Mouse (Mus musculus) heart, embryonic 12.5 days (tissue): ENCODE measurements around the gene Nap1l4. TPM values are rescaled to one million over a fixed set of nuclear protein-coding genes. Genes with fewer than 3 reads are reported as not detected.
A peak's percentile ranks its signal among the peaks of the same experiment; 100 is the strongest.

Experiments
- ATAC-seq: fragments of 200-750 bp; cut with Nextera tagmentation; 2 replicates; pipeline ENCODE4 v1.8.0; 2017; ENCODE audit warnings: moderate TSS enrichment, moderate library complexity; ENCODE audit not compliant: insufficient number of reproducible peaks, low FRiP score
- H3K27ac ChIP-seq: fragments of 300-500 bp; sonication (generic); 2 replicates; pipeline ENCODE4 v1.5.1; 2016; ENCODE audit warnings: mild to moderate bottlenecking, moderate library complexity; ENCODE audit not compliant: poor library complexity, severe bottlenecking
- H3K27me3 ChIP-seq: fragments of 300-500 bp; sonication (generic); replicated peaks from 2 replicates; pipeline ENCODE4 v1.6.1; 2016; ENCODE audit warnings: mild to moderate bottlenecking, moderate library complexity
- H3K36me3 ChIP-seq: fragments of 300-500 bp; sonication (generic); 2 replicates; pipeline ENCODE4 v1.6.1; 2016; ENCODE audit warnings: mild to moderate bottlenecking, moderate library complexity
- H3K4me1 ChIP-seq: fragments of 300-500 bp; sonication (generic); replicated peaks from 2 replicates; pipeline ENCODE4 v1.6.1; 2016; ENCODE audit warnings: mild to moderate bottlenecking
- H3K4me2 ChIP-seq: fragments of 300-500 bp; sonication (generic); 2 replicates; pipeline ENCODE4 v1.6.1; 2016; ENCODE audit warnings: mild to moderate bottlenecking, moderate library complexity
- H3K4me3 ChIP-seq: fragments of 300-500 bp; sonication (generic); 2 replicates; pipeline ENCODE4 v1.5.1; 2016; ENCODE audit warnings: mild to moderate bottlenecking
- H3K9ac ChIP-seq: fragments of 300-500 bp; sonication (generic); 2 replicates; pipeline ENCODE4 v1.6.1; 2016; ENCODE audit warnings: mild to moderate bottlenecking, moderate library complexity
- H3K9me3 ChIP-seq: fragments of 300-500 bp; sonication (generic); replicated peaks from 2 replicates; pipeline ENCODE4 v1.6.1; 2016; ENCODE audit warnings: mild to moderate bottlenecking, moderate library complexity
- WGBS: fragments of 180-500 bp; shearing (Covaris S2); methylation state at CpG from one replicate; pipeline ENCODE4 v1.1.7; 2016; 5-methylcytosine and 5-hydroxymethylcytosine counted together
- polyA plus RNA-seq: library from polyadenylated mRNA; unstranded; fragments of >200 nt; fragmentation: Nextera tagmentation; extraction: Ambion mirVana; gene quantifications from 2 replicates; pipeline ENCODE4 v1.2.1, GENCODE M21; 2016

The Nap1l4 gene
- polyA plus RNA-seq, 1 experiment from 2014 or later = 236 TPM

GRCm38 (mm10) chr7:143501643-143502417 is 47.1 kb downstream of the Nap1l4 start:
- 2% methylated on average over 55 of the region's 55 CpGs for WGBS
- Histone ChIP-seq H3K27me3 (peaks cover 72% of the 10 kb centered on the region), H3K9ac (peak overlapping the region; percentile 55)

GRCm38 (mm10) chr7:143500912-143501311 is 48.0 kb downstream of the Nap1l4 start:
- Histone ChIP-seq H3K4me1 (peaks cover 12% of the 10 kb centered on the region), H3K9me3 (no peaks in the 10 kb centered on the region), H3K4me2 (no peak overlapping the region), H3K9ac (no peak overlapping the region), H3K27ac (no peak overlapping the region), H3K4me3 (no peak overlapping the region), H3K27me3 (peaks cover 74% of the 10 kb centered on the region), H3K36me3 (no peaks in the 10 kb centered on the region)
- 34% methylated on average over 2 of the region's 2 CpGs for WGBS
- ATAC-seq = no peak

More at GRCm38 (mm10) chr7:143501643-143502417, 47.1 kb downstream of the Nap1l4 start:
- Histone ChIP-seq H3K4me3 (peak overlapping the region; percentile 50), H3K4me2 (peak overlapping the region; percentile 91), H3K36me3 (no peaks in the 10 kb centered on the region), H3K27ac (no peak overlapping the region), H3K4me1 (peaks cover 12% of the 10 kb centered on the region), H3K9me3 (no peaks in the 10 kb centered on the region)
- no peak for ATAC-seq

GRCm38 (mm10) chr7:143498584-143498983 is 50.3 kb downstream of the Nap1l4 start:
- 80% methylated on average over 4 of the region's 4 CpGs for WGBS
- Histone ChIP-seq H3K4me2 (no peak overlapping the region), H3K9ac (no peak overlapping the region), H3K4me1 (peaks cover 12% of the 10 kb centered on the region), H3K9me3 (no peaks in the 10 kb centered on the region), H3K36me3 (no peaks in the 10 kb centered on the region), H3K4me3 (no peak overlapping the region), H3K27ac (no peak overlapping the region), H3K27me3 (peaks cover 71% of the 10 kb centered on the region)
- no peak for ATAC-seq

- H3K27me3 ChIP-seq = peaks cover 71% of the 10 kb centered on the region
- H3K4me2 ChIP-seq = no peak overlapping the region
- no peak overlapping the region for H3K9ac ChIP-seq
- H3K36me3 ChIP-seq = no peaks in the 10 kb centered on the region
- H3K4me3 ChIP-seq = no peak overlapping the region
- no peak for ATAC-seq
- WGBS = 64% methylated on average over 8 of the region's 8 CpGs
- H3K9me3 ChIP-seq = no peaks in the 10 kb centered on the region
- no peaks in the 10 kb centered on the region for H3K4me1 ChIP-seq
- no peak overlapping the region for H3K27ac ChIP-seq
Observed at GRCm38 (mm10) chr7:143495104-143495961, 53.6 kb downstream of the Nap1l4 start.

- WGBS = 69% methylated on average over 6 of the region's 6 CpGs
- no peak for ATAC-seq
- H3K9ac ChIP-seq = no peak overlapping the region
Observed at GRCm38 (mm10) chr7:143493616-143494126, 55.2 kb downstream of the Nap1l4 start.

GRCm38 (mm10) chr7:143489735-143490134 is 59.2 kb downstream of the Nap1l4 start:
- no peak for ATAC-seq
- H3K36me3 ChIP-seq = no peaks in the 10 kb centered on the region
- no peak overlapping the region for H3K4me2 ChIP-seq
- H3K27ac ChIP-seq = no peak overlapping the region
- H3K9me3 ChIP-seq = no peaks in the 10 kb centered on the region
- H3K27me3 ChIP-seq = peaks cover 53% of the 10 kb centered on the region
- H3K4me3 ChIP-seq = no peak overlapping the region
- no peak overlapping the region for H3K9ac ChIP-seq
- H3K4me1 ChIP-seq = no peaks in the 10 kb centered on the region
- WGBS = 69% methylated on average over 6 of the region's 6 CpGs

More at GRCm38 (mm10) chr7:143493616-143494126, 55.2 kb downstream of the Nap1l4 start:
- H3K36me3 ChIP-seq = no peaks in the 10 kb centered on the region
- H3K27ac ChIP-seq = no peak overlapping the region
- H3K4me2 ChIP-seq = no peak overlapping the region
- H3K4me3 ChIP-seq = no peak overlapping the region
- no peaks in the 10 kb centered on the region for H3K9me3 ChIP-seq
- H3K4me1 ChIP-seq = no peaks in the 10 kb centered on the region
- H3K27me3 ChIP-seq = peaks cover 74% of the 10 kb centered on the region

GRCm38 (mm10) chr7:143482541-143482940 is 66.4 kb downstream of the Nap1l4 start:
- Histone ChIP-seq H3K9ac (no peak overlapping the region), H3K36me3 (no peaks in the 10 kb centered on the region), H3K9me3 (no peaks in the 10 kb centered on the region), H3K27ac (no peak overlapping the region), H3K4me1 (no peaks in the 10 kb centered on the region), H3K4me2 (no peak overlapping the region), H3K27me3 (peaks cover 38% of the 10 kb centered on the region), H3K4me3 (no peak overlapping the region)
- WGBS = 11% methylated on average over 6 of the region's 6 CpGs
- ATAC-seq = no peak

GRCm38 (mm10) chr7:143481806-143482387 is 67.0 kb downstream of the Nap1l4 start:
- no peak overlapping the region for H3K27ac ChIP-seq
- WGBS = 45% methylated on average over 5 of the region's 5 CpGs

GRCm38 (mm10) chr7:143480498-143480897 is 68.4 kb downstream of the Nap1l4 start:
- H3K4me2 ChIP-seq = no peak overlapping the region
- no peak overlapping the region for H3K4me3 ChIP-seq
- no peaks in the 10 kb centered on the region for H3K9me3 ChIP-seq
- no peak overlapping the region for H3K27ac ChIP-seq
- H3K27me3 ChIP-seq = peaks cover 46% of the 10 kb centered on the region
- H3K4me1 ChIP-seq = no peaks in the 10 kb centered on the region
- H3K36me3 ChIP-seq = no peaks in the 10 kb centered on the region
- WGBS = 21% methylated on average over 13 of the region's 13 CpGs
- ATAC-seq = no peak
- no peak overlapping the region for H3K9ac ChIP-seq

More at GRCm38 (mm10) chr7:143481806-143482387, 67.0 kb downstream of the Nap1l4 start:
- H3K4me2 ChIP-seq = no peak overlapping the region
- H3K4me3 ChIP-seq = no peak overlapping the region
- peaks cover 41% of the 10 kb centered on the region for H3K27me3 ChIP-seq
- H3K36me3 ChIP-seq = no peaks in the 10 kb centered on the region
- H3K9me3 ChIP-seq = no peaks in the 10 kb centered on the region
- no peak for ATAC-seq
- no peak overlapping the region for H3K9ac ChIP-seq
- no peaks in the 10 kb centered on the region for H3K4me1 ChIP-seq

GRCm38 (mm10) chr7:143477800-143478199 is 71.1 kb downstream of the Nap1l4 start:
- Histone ChIP-seq H3K9me3 (no peaks in the 10 kb centered on the region), H3K27ac (no peak overlapping the region), H3K4me1 (no peaks in the 10 kb centered on the region), H3K9ac (no peak overlapping the region), H3K4me2 (no peak overlapping the region), H3K4me3 (no peak overlapping the region), H3K36me3 (no peaks in the 10 kb centered on the region), H3K27me3 (peaks cover 32% of the 10 kb centered on the region)
- WGBS = 85% methylated on average over 5 of the region's 5 CpGs
- no peak for ATAC-seq
